ENCODE assay signal across 11 mouse cellular contexts in genomic region chr2:90574536-90574935, GRCm38 (mm10). TPM values are rescaled to one million over a fixed set of nuclear protein-coding genes. Genes with fewer than 3 reads are reported as not detected.
A peak's percentile ranks its signal among the peaks of the same experiment; 100 is the strongest.
DNase-seq lines count a peak whose midpoint lies in the region; ATAC-seq and TF ChIP-seq lines count a peak whose summit lies in the region.
"Had no signal": no experiment of that assay in that cellular context is flagged by ENCODE, and none has a peak within 500 bp of the region (broad histone marks: within the 10 kb centered on the region; RNA-seq: fewer than 3 reads in every experiment).

No protein-coding gene starts in this region.

- ATAC-seq in heart, embryonic 16.5 days (replicated peaks; ENCODE audit: extremely low read depth, insufficient read depth, low FRiP score): no peak
- no peak for ATAC-seq in midbrain, postnatal 0 days (ENCODE audit: low FRiP score)
- no peak for ATAC-seq in midbrain, embryonic 15.5 days (replicated peaks)
- ATAC-seq in embryonic facial prominence, embryonic 14.5 days (ENCODE audit: low read depth): no peak
- ATAC-seq: activated CD4-positive, CD25-positive, alpha-beta regulatory T cell, adult 4 months; forebrain, embryonic 15.5 days had no signal

- no peaks in the 10 kb centered on the region for H3K36me3 ChIP-seq in heart, embryonic 16.5 days (ENCODE audit: control insufficient read depth, insufficient read depth)
- H3K36me3 ChIP-seq in midbrain, postnatal 0 days (ENCODE audit: insufficient read depth, low read length): no peaks in the 10 kb centered on the region
- H3K36me3 ChIP-seq in midbrain, embryonic 15.5 days (replicated peaks): no peaks in the 10 kb centered on the region
- H3K36me3 ChIP-seq in embryonic facial prominence, embryonic 14.5 days (ENCODE audit: control insufficient read depth, insufficient read depth, low read length): no peaks in the 10 kb centered on the region
- H3K36me3 ChIP-seq in small intestine, adult 2 months (ENCODE audit: control insufficient read depth, insufficient read depth, low read length): no peaks in the 10 kb centered on the region
- H3K36me3 ChIP-seq: forebrain, embryonic 15.5 days had no signal

- no peaks in the 10 kb centered on the region for H3K9me3 ChIP-seq in heart, embryonic 16.5 days (replicated peaks; ENCODE audit: control insufficient read depth, low read length)
- H3K9me3 ChIP-seq in midbrain, postnatal 0 days (ENCODE audit: low read length): no peaks in the 10 kb centered on the region
- no peaks in the 10 kb centered on the region for H3K9me3 ChIP-seq in midbrain, embryonic 15.5 days
- no peaks in the 10 kb centered on the region for H3K9me3 ChIP-seq in embryonic facial prominence, embryonic 14.5 days (ENCODE audit: control insufficient read depth, low read length)
- H3K9me3 ChIP-seq: forebrain, embryonic 15.5 days had no signal

- no peak for DNase-seq in heart, adult 18-20 months
- no peak for DNase-seq in midbrain, postnatal 0 days (ENCODE audit: low spot score)
- no peak for DNase-seq in embryonic facial prominence, embryonic 14.5 days (ENCODE audit: low spot score)
- DNase-seq in urinary bladder, postnatal 10 days (ENCODE audit: low spot score): no peak
- DNase-seq: thymus, adult 2 months had no signal

- peaks cover 17% of the 10 kb centered on the region for H3K4me1 ChIP-seq in heart, embryonic 16.5 days (ENCODE audit: control insufficient read depth, insufficient read depth, low read length)
- H3K4me1 ChIP-seq in midbrain, postnatal 0 days (ENCODE audit: insufficient read depth, low read length): peaks cover 8% of the 10 kb centered on the region; the same call in 1 of the 2 replicates
- H3K4me1 ChIP-seq in midbrain, embryonic 15.5 days: peaks cover 19% of the 10 kb centered on the region
- 0 out of 2 replicates have a peak, but pooled peaks cover 9% of the 10 kb centered on the region for H3K4me1 ChIP-seq in embryonic facial prominence, embryonic 14.5 days (ENCODE audit: control insufficient read depth, insufficient read depth, low read length)
- H3K4me1 ChIP-seq in small intestine, adult 2 months (ENCODE audit: control insufficient read depth, insufficient read depth, insufficient read length, low read length): peaks cover 7% of the 10 kb centered on the region

- peak overlapping the region; percentile 34 for H3K4me3 ChIP-seq in heart, embryonic 16.5 days (ENCODE audit: low read length)
- no peak overlapping the region for H3K4me3 ChIP-seq in midbrain, postnatal 0 days (ENCODE audit: low read depth, low read length)
- H3K4me3 ChIP-seq in midbrain, embryonic 15.5 days: no peak overlapping the region
- peak overlapping the region; percentile 17; the same call in 1 of the 2 replicates for H3K4me3 ChIP-seq in embryonic facial prominence, embryonic 14.5 days (ENCODE audit: low read depth, low read length)
- H3K4me3 ChIP-seq in small intestine, adult 2 months (ENCODE audit: low read depth, low read length): no peak overlapping the region
- H3K4me3 ChIP-seq: forebrain, embryonic 15.5 days had no signal

- peak overlapping the region; percentile 60 for H3K4me2 ChIP-seq in heart, embryonic 16.5 days (ENCODE audit: low read depth, low read length)
- peak overlapping the region; percentile 18; the same call in 1 of the 2 replicates for H3K4me2 ChIP-seq in midbrain, postnatal 0 days (ENCODE audit: low read depth, low read length, poor library complexity, severe bottlenecking)
- no peak overlapping the region for H3K4me2 ChIP-seq in midbrain, embryonic 15.5 days
- peak overlapping the region; percentile 46 for H3K4me2 ChIP-seq in embryonic facial prominence, embryonic 14.5 days (ENCODE audit: low read depth, low read length)
- H3K4me2 ChIP-seq: forebrain, embryonic 15.5 days had no signal

- H3K9ac ChIP-seq in heart, embryonic 16.5 days (ENCODE audit: low read length): peak overlapping the region; percentile 60; the same call in 1 of the 2 replicates
- H3K9ac ChIP-seq in midbrain, postnatal 0 days (replicated peaks; ENCODE audit: low read length, poor library complexity, severe bottlenecking): no peak overlapping the region
- H3K9ac ChIP-seq in midbrain, embryonic 15.5 days: no peak overlapping the region
- H3K9ac ChIP-seq in embryonic facial prominence, embryonic 14.5 days (ENCODE audit: low read depth, low read length): no peak overlapping the region
- H3K9ac ChIP-seq: forebrain, embryonic 15.5 days had no signal

- H3K27me3 ChIP-seq in heart, embryonic 16.5 days (ENCODE audit: control insufficient read depth, insufficient read depth, low read length): no peaks in the 10 kb centered on the region
- H3K27me3 ChIP-seq in midbrain, postnatal 0 days (ENCODE audit: insufficient read depth, low read length): no peaks in the 10 kb centered on the region
- H3K27me3 ChIP-seq in midbrain, embryonic 15.5 days (replicated peaks): no peaks in the 10 kb centered on the region
- no peaks in the 10 kb centered on the region for H3K27me3 ChIP-seq in embryonic facial prominence, embryonic 14.5 days (replicated peaks; ENCODE audit: control insufficient read depth, insufficient read depth, low read length)
- H3K27me3 ChIP-seq in small intestine, adult 2 months (ENCODE audit: control insufficient read depth, insufficient read depth, low read length): no peaks in the 10 kb centered on the region
- H3K27me3 ChIP-seq: forebrain, embryonic 15.5 days had no signal

- H3K27ac ChIP-seq in heart, embryonic 16.5 days (ENCODE audit: low read length): no peak overlapping the region
- no peak overlapping the region for H3K27ac ChIP-seq in midbrain, postnatal 0 days (ENCODE audit: low read depth, low read length)
- H3K27ac ChIP-seq in midbrain, embryonic 15.5 days: no peak overlapping the region
- H3K27ac ChIP-seq in embryonic facial prominence, embryonic 14.5 days (replicated peaks; ENCODE audit: low read depth, low read length): no peak overlapping the region
- H3K27ac ChIP-seq in small intestine, adult 2 months (ENCODE audit: insufficient read depth, low read depth, low read length): peak overlapping the region; percentile 17; the same call in 1 of the 2 replicates
- H3K27ac ChIP-seq: forebrain, embryonic 15.5 days; heart, adult 2 months had no signal

- TF ChIP-seq POLR2A in small intestine, adult 2 months (IDR thresholded peaks at IDR 0.05; ENCODE audit: low read depth, low read length): no peak

- WGBS in heart, embryonic 16.5 days: 51% methylated on average over 8 of the region's 8 CpGs
- WGBS in midbrain, postnatal 0 days: 79% methylated on average over 8 of the region's 8 CpGs
- WGBS in midbrain, embryonic 15.5 days: 90% methylated on average over 8 of the region's 8 CpGs
- 62% methylated on average over 7 of the region's 8 CpGs for WGBS in embryonic facial prominence, embryonic 14.5 days
- WGBS in small intestine, adult 2 months: 26% methylated on average over 8 of the region's 8 CpGs

- no peak for TF ChIP-seq CTCF in midbrain, postnatal 0 days (IDR thresholded peaks at IDR 0.05)
- no peak for TF ChIP-seq CTCF in small intestine, adult 2 months (IDR thresholded peaks at IDR 0.05; ENCODE audit: extremely low read depth, insufficient read length, insufficient replicate concordance, low read depth, low read length)

RNA-seq across cellular contexts. Expression of gene Ptprj, which starts 5.9 kb away (rescaled TPM):
- 1.0 and 1.1 TPM in 2 replicates for polyA plus RNA-seq in heart, embryonic 16.5 days (2015; fragmentation: Nextera tagmentation; extraction: Ambion mirVana)
- total RNA-seq in heart, adult 18-20 months (2021): 1 to 10 TPM; 6.5 to 8.8 TPM
- total RNA-seq in midbrain, postnatal 0 days (2014; rRNA removed): 36.6 and 39.7 TPM in 2 replicates
- polyA plus RNA-seq in midbrain, postnatal 0 days (2015; fragmentation: Nextera tagmentation; extraction: Ambion mirVana): 3.7 and 4.3 TPM in 2 replicates
- polyA plus RNA-seq in midbrain, embryonic 15.5 days (2015; fragmentation: Nextera tagmentation; extraction: Ambion mirVana): 5.9 and 6.1 TPM in 2 replicates
- 4.1 and 4.4 TPM in 2 replicates for polyA plus RNA-seq in embryonic facial prominence, embryonic 14.5 days (2014; fragmentation: Nextera tagmentation; extraction: Ambion mirVana)
- 3.4 and 7.3 TPM in 2 replicates for polyA plus RNA-seq in small intestine, adult 2 months (2012; rRNA removed)

Comparison
In these comparisons a context has a peak if more than half of its experiments do, and no peak if none do; other contexts are left out.
1. H3K4me3 ChIP-seq: peak in heart, embryonic 16.5 days (single experiment) and embryonic facial prominence, embryonic 14.5 days (single experiment); none in midbrain, postnatal 0 days (single experiment), midbrain, embryonic 15.5 days (single experiment) and small intestine, adult 2 months (single experiment).